In genomic region chr11:103051249-103051691, GRCm38 (mm10) we compare ENCODE assay signal across 7 mouse cellular contexts. TPM values are rescaled to one million over a fixed set of nuclear protein-coding genes. Genes with fewer than 3 reads are reported as not detected.
A peak's percentile ranks its signal among the peaks of the same experiment; 100 is the strongest.
DNase-seq lines count a peak whose midpoint lies in the region; ATAC-seq lines count a peak whose summit lies in the region.

No protein-coding gene starts in this region.

- no peak overlapping the region for H3K4me3 ChIP-seq in heart, embryonic 15.5 days
- no peak overlapping the region for H3K4me3 ChIP-seq in liver, embryonic 11.5 days (ENCODE audit: low read depth, low read length)
- no peak overlapping the region for H3K4me3 ChIP-seq in forebrain, embryonic 16.5 days (replicated peaks; ENCODE audit: low read length)

- ATAC-seq in heart, embryonic 15.5 days (replicated peaks; ENCODE audit: insufficient number of reproducible peaks, insufficient read depth, low FRiP score, low read depth), result peak; percentile 91
- ATAC-seq in liver, embryonic 11.5 days (replicated peaks; ENCODE audit: low FRiP score), result no peak
- no peak for ATAC-seq in forebrain, embryonic 16.5 days

- no peak overlapping the region for H3K9ac ChIP-seq in heart, embryonic 15.5 days
- H3K9ac ChIP-seq in liver, embryonic 11.5 days (ENCODE audit: low read depth, low read length), result no peak overlapping the region
- H3K9ac ChIP-seq in forebrain, embryonic 16.5 days (replicated peaks; ENCODE audit: low read depth, low read length), result no peak overlapping the region

- peak; percentile 40 to 72 for DNase-seq in urinary bladder, adult 18-20 months (ENCODE audit: low spot score in 2 of 2)
- DNase-seq in urinary bladder, adult 2 months (ENCODE audit: low spot score), result no peak
- peak; percentile 61 for DNase-seq in cerebellum, adult 9-11 months
- DNase-seq in lung, postnatal 36 days, result peak; percentile 83
- DNase-seq in liver, embryonic 11.5 days (ENCODE audit: low spot score), result no peak

- H3K36me3 ChIP-seq in heart, embryonic 15.5 days, result peaks cover 38% of the 10 kb centered on the region
- H3K36me3 ChIP-seq in liver, embryonic 11.5 days (ENCODE audit: control insufficient read depth, insufficient read depth, low read length), result peaks cover 37% of the 10 kb centered on the region
- peaks cover 21% of the 10 kb centered on the region for H3K36me3 ChIP-seq in forebrain, embryonic 16.5 days (ENCODE audit: control insufficient read depth, insufficient read depth)

- H3K9me3 ChIP-seq in heart, embryonic 15.5 days (replicated peaks), result no peaks in the 10 kb centered on the region
- no peaks in the 10 kb centered on the region for H3K9me3 ChIP-seq in liver, embryonic 11.5 days (ENCODE audit: control insufficient read depth, low read length)
- no peaks in the 10 kb centered on the region for H3K9me3 ChIP-seq in forebrain, embryonic 16.5 days (ENCODE audit: control insufficient read depth, low read length)

- H3K4me1 ChIP-seq in heart, embryonic 15.5 days (replicated peaks), result peaks cover 26% of the 10 kb centered on the region
- H3K4me1 ChIP-seq in liver, embryonic 11.5 days (replicated peaks; ENCODE audit: control insufficient read depth, insufficient read depth, low read length), result no peaks in the 10 kb centered on the region
- H3K4me1 ChIP-seq in forebrain, embryonic 16.5 days (replicated peaks; ENCODE audit: control insufficient read depth, insufficient read depth, low read length), result no peaks in the 10 kb centered on the region

- 21% methylated on average over 8 of the region's 8 CpGs for WGBS in heart, embryonic 15.5 days
- 60% methylated on average over 8 of the region's 8 CpGs for WGBS in liver, embryonic 11.5 days
- 84% methylated on average over 8 of the region's 8 CpGs for WGBS in forebrain, embryonic 16.5 days

- no peak overlapping the region for H3K4me2 ChIP-seq in heart, embryonic 15.5 days
- no peak overlapping the region for H3K4me2 ChIP-seq in liver, embryonic 11.5 days
- H3K4me2 ChIP-seq in forebrain, embryonic 16.5 days (ENCODE audit: low read length), result no peak overlapping the region

- H3K27ac ChIP-seq in heart, embryonic 15.5 days, result peak overlapping the region; percentile 88
- no peak overlapping the region for H3K27ac ChIP-seq in liver, embryonic 11.5 days (ENCODE audit: low read depth, low read length)
- H3K27ac ChIP-seq in forebrain, embryonic 16.5 days (ENCODE audit: low read length), result no peak overlapping the region

- no peaks in the 10 kb centered on the region for H3K27me3 ChIP-seq in heart, embryonic 15.5 days
- H3K27me3 ChIP-seq in liver, embryonic 11.5 days (replicated peaks; ENCODE audit: control insufficient read depth, insufficient read depth, low read length), result no peaks in the 10 kb centered on the region
- no peaks in the 10 kb centered on the region for H3K27me3 ChIP-seq in forebrain, embryonic 16.5 days (replicated peaks; ENCODE audit: control insufficient read depth, insufficient read depth, low read length)

RNA-seq across cellular contexts. Expression of gene Dcakd, which starts 23.1 kb away (rescaled TPM):
- polyA plus RNA-seq in urinary bladder, adult 2 months (2012; rRNA removed), result 42.8 and 43.1 TPM in 2 replicates
- 64.8 and 89.4 TPM in 2 replicates for polyA plus RNA-seq in heart, embryonic 15.5 days (2015; fragmentation: Nextera tagmentation; extraction: Ambion mirVana)
- polyA plus RNA-seq in liver, embryonic 11.5 days (2014; fragmentation: Nextera tagmentation; extraction: Ambion mirVana), result 109 and 114 TPM in 2 replicates
- polyA plus RNA-seq in forebrain, embryonic 16.5 days (2015; fragmentation: Nextera tagmentation; extraction: Ambion mirVana), result 162 and 166 TPM in 2 replicates

RNA-seq across cellular contexts. Expression of gene Nmt1, which starts 23.3 kb away (rescaled TPM):
- 53.5 and 57.6 TPM in 2 replicates for polyA plus RNA-seq in urinary bladder, adult 2 months (2012; rRNA removed)
- 39.1 and 47.8 TPM in 2 replicates for polyA plus RNA-seq in heart, embryonic 15.5 days (2015; fragmentation: Nextera tagmentation; extraction: Ambion mirVana)
- 67.8 and 74.6 TPM in 2 replicates for polyA plus RNA-seq in liver, embryonic 11.5 days (2014; fragmentation: Nextera tagmentation; extraction: Ambion mirVana)
- polyA plus RNA-seq in forebrain, embryonic 16.5 days (2015; fragmentation: Nextera tagmentation; extraction: Ambion mirVana), result 31.7 and 37.2 TPM in 2 replicates

RNA-seq across cellular contexts. Expression of gene Plcd3, which starts 50.2 kb away (rescaled TPM):
- polyA plus RNA-seq in urinary bladder, adult 2 months (2012; rRNA removed), result 30.9 and 36.8 TPM in 2 replicates
- polyA plus RNA-seq in heart, embryonic 15.5 days (2015; fragmentation: Nextera tagmentation; extraction: Ambion mirVana), result 11.0 and 11.8 TPM in 2 replicates
- 1.1 and 1.3 TPM in 2 replicates for polyA plus RNA-seq in liver, embryonic 11.5 days (2014; fragmentation: Nextera tagmentation; extraction: Ambion mirVana)
- polyA plus RNA-seq in forebrain, embryonic 16.5 days (2015; fragmentation: Nextera tagmentation; extraction: Ambion mirVana), result 2.5 and 2.6 TPM in 2 replicates

RNA-seq across cellular contexts. Expression of gene Acbd4, which starts 50.2 kb away (rescaled TPM):
- 59.4 and 76.0 TPM in 2 replicates for polyA plus RNA-seq in urinary bladder, adult 2 months (2012; rRNA removed)
- polyA plus RNA-seq in heart, embryonic 15.5 days (2015; fragmentation: Nextera tagmentation; extraction: Ambion mirVana), result 18.5 and 23.7 TPM in 2 replicates
- polyA plus RNA-seq in liver, embryonic 11.5 days (2014; fragmentation: Nextera tagmentation; extraction: Ambion mirVana), result 24.5 and 30.7 TPM in 2 replicates
- polyA plus RNA-seq in forebrain, embryonic 16.5 days (2015; fragmentation: Nextera tagmentation; extraction: Ambion mirVana), result 17.0 and 17.8 TPM in 2 replicates

Comparison
In these comparisons a context has a peak if more than half of its experiments do, and no peak if none do; other contexts are left out.
1. DNase-seq: peak in urinary bladder, adult 18-20 months (2 of 2), cerebellum, adult 9-11 months (single experiment) and lung, postnatal 36 days (single experiment); none in urinary bladder, adult 2 months (single experiment) and liver, embryonic 11.5 days (single experiment).